Mouse (Mus musculus) G1E (cell line): ENCODE data around the gene Aoc1. TPM values are rescaled to one million over a fixed set of nuclear protein-coding genes. Genes with fewer than 3 reads are reported as not detected.

ENCODE experiments used
- ATAC-seq: 2 replicates; pipeline ENCODE4 v1.8.0; 2016; ENCODE audit warnings: mild to moderate bottlenecking; ENCODE audit not compliant: insufficient number of reproducible peaks, poor library complexity, low FRiP score, severe bottlenecking; ENCODE audit errors: extremely low read depth
- DNase-seq: peaks from one replicate; pipeline ENCODE4 v3.0.0; 2012; ENCODE audit warnings: low spot score
- H3K27me3 ChIP-seq: 2 replicates; pipeline ENCODE4 v1.6.1; 2012; ENCODE audit warnings: mild to moderate bottlenecking, low read length, inconsistent platforms; ENCODE audit not compliant: insufficient read depth
- H3K36me3 ChIP-seq: replicated peaks from 2 replicates; pipeline ENCODE3; 2012; ENCODE audit warnings: mild to moderate bottlenecking, inconsistent platforms
- H3K4me1 ChIP-seq: 2 replicates; pipeline ENCODE4 v1.6.1; 2012; ENCODE audit warnings: low read depth, low read length, inconsistent platforms, mixed read lengths; ENCODE audit not compliant: insufficient read depth
- H3K4me3 ChIP-seq: 2 replicates; pipeline ENCODE4 v1.5.1; 2012; ENCODE audit warnings: low read depth, mild to moderate bottlenecking, inconsistent platforms, low read length, moderate library complexity, mixed read lengths
- H3K9me3 ChIP-seq: replicated peaks from 2 replicates; pipeline ENCODE4 v1.6.1; 2012; ENCODE audit warnings: inconsistent platforms
- CTCF ChIP-seq: IDR thresholded peaks from 2 replicates; pipeline ENCODE4 v1.5.1; 2012; ENCODE audit warnings: low read depth, low read length, inconsistent platforms, mixed read lengths
- GATA1 ChIP-seq: IDR thresholded peaks from 2 replicates; pipeline ENCODE4 v1.6.1; 2012; ENCODE audit warnings: borderline replicate concordance, low read length, inconsistent platforms, mixed read lengths
- GATA2 ChIP-seq: IDR thresholded peaks from 2 replicates; pipeline ENCODE4 v1.6.1; 2012; ENCODE audit warnings: low read depth, low read length, inconsistent platforms, borderline replicate concordance
- POLR2AphosphoS5 ChIP-seq: IDR thresholded peaks from 2 replicates; pipeline ENCODE4 v1.6.1; 2012; ENCODE audit warnings: low read depth, low read length, inconsistent platforms; ENCODE audit not compliant: insufficient replicate concordance
- TAL1 ChIP-seq: conservative IDR thresholded peaks from 2 replicates; pipeline ENCODE4 v1.6.1; 2012; ENCODE audit warnings: low read depth, low read length, inconsistent platforms, mixed read lengths
- polyA plus RNA-seq: library from polyadenylated mRNA; stranded (reverse); fragments of >175 nt; gene quantifications from 2 replicates; pipeline ENCODE4 v1.2.3, GENCODE M21; 2012
- total RNA-seq, 2 experiments: library from RNA; stranded (forward) in 1 of 2; stranded (reverse) in 1 of 2; fragments of 200-1000 nt in 1 of 2; fragments of >200 nt in 1 of 2; fragmentation: Nextera tagmentation in 1 of 2; gene quantifications; 2 replicates each; pipeline ENCODE4 v1.2.3; 2014 to 2017

Aoc1 gene
- total and polyA plus RNA-seq, 3 experiments = 0.11 TPM; not detected in 2

GRCm38 (mm10) chr6:48860130-48860815 is 12.4 kb upstream of the Aoc1 start:
- no peaks in the 10 kb centered on the region for H3K27me3 ChIP-seq
- DNase-seq = no peak
- ATAC-seq = no peak
- no peaks in the 10 kb centered on the region for H3K4me1 ChIP-seq
- no peak overlapping the region for H3K4me3 ChIP-seq
- no peaks in the 10 kb centered on the region for H3K36me3 ChIP-seq
- no peaks in the 10 kb centered on the region for H3K9me3 ChIP-seq
- TF ChIP-seq TAL1 (no peak), GATA1 (no peak), GATA2 (no peak), POLR2AphosphoS5 (no peak), CTCF (no peak; the same call in 1 of the 2 replicates)

GRCm38 (mm10) chr6:48860851-48861250 is 11.8 kb upstream of the Aoc1 start:
- ATAC-seq (no peak), DNase-seq (no peak)
- no peak for TF ChIP-seq GATA1
- TF ChIP-seq GATA2 = no peak
- TF ChIP-seq CTCF = no peak
- TF ChIP-seq POLR2AphosphoS5 = no peak
- TF ChIP-seq TAL1 = no peak
- H3K4me1 ChIP-seq = no peaks in the 10 kb centered on the region
- H3K27me3 ChIP-seq = no peaks in the 10 kb centered on the region
- H3K36me3 ChIP-seq = no peaks in the 10 kb centered on the region
- H3K4me3 ChIP-seq = no peak overlapping the region
- H3K9me3 ChIP-seq = no peaks in the 10 kb centered on the region

GRCm38 (mm10) chr6:48861616-48862280 is 10.9 kb upstream of the Aoc1 start:
- Histone ChIP-seq H3K4me1 (no peaks in the 10 kb centered on the region), H3K36me3 (no peaks in the 10 kb centered on the region), H3K9me3 (no peaks in the 10 kb centered on the region), H3K27me3 (no peaks in the 10 kb centered on the region), H3K4me3 (no peak overlapping the region)
- DNase-seq = no peak
- ATAC-seq = no peak
- TF ChIP-seq TAL1 (no peak), CTCF (no peak), GATA1 (no peak), GATA2 (no peak), POLR2AphosphoS5 (no peak)

- H3K36me3 ChIP-seq = no peaks in the 10 kb centered on the region
- DNase-seq (no peak), ATAC-seq (no peak)
- H3K9me3 ChIP-seq = no peaks in the 10 kb centered on the region
- no peak overlapping the region for H3K4me3 ChIP-seq
- H3K4me1 ChIP-seq = no peaks in the 10 kb centered on the region
- H3K27me3 ChIP-seq = peaks cover 3% of the 10 kb centered on the region; the same call in 1 of the 2 replicates
- TF ChIP-seq TAL1 (no peak), GATA2 (no peak), POLR2AphosphoS5 (no peak), GATA1 (no peak), CTCF (no peak)
These were observed 9.9 kb upstream of the Aoc1 start for GRCm38 (mm10) chr6:48862816-48863215.

GRCm38 (mm10) chr6:48863488-48863887 is 9.2 kb upstream of the Aoc1 start:
- Histone ChIP-seq H3K36me3 (no peaks in the 10 kb centered on the region), H3K4me3 (no peak overlapping the region), H3K9me3 (no peaks in the 10 kb centered on the region), H3K27me3 (peaks cover 3% of the 10 kb centered on the region; the same call in 1 of the 2 replicates), H3K4me1 (no peaks in the 10 kb centered on the region)
- no peak for TF ChIP-seq CTCF
- no peak for TF ChIP-seq POLR2AphosphoS5
- TF ChIP-seq GATA2 = no peak
- TF ChIP-seq GATA1 = no peak
- no peak for TF ChIP-seq TAL1
- DNase-seq = no peak
- ATAC-seq = no peak

- Histone ChIP-seq H3K9me3 (no peaks in the 10 kb centered on the region), H3K27me3 (peaks cover 3% of the 10 kb centered on the region; the same call in 1 of the 2 replicates), H3K4me1 (no peaks in the 10 kb centered on the region), H3K36me3 (no peaks in the 10 kb centered on the region), H3K4me3 (no peak overlapping the region)
- ATAC-seq = no peak
- TF ChIP-seq GATA2 (no peak), GATA1 (no peak), POLR2AphosphoS5 (no peak), CTCF (no peak), TAL1 (no peak)
- no peak for DNase-seq
These were observed 8.5 kb upstream of the Aoc1 start for GRCm38 (mm10) chr6:48864181-48864580.
